Mouse (Mus musculus) forebrain, embryonic 16.5 days (tissue): Measurements from ENCODE around the gene Tanc1. TPM values are rescaled to one million over a fixed set of nuclear protein-coding genes. Genes with fewer than 3 reads are reported as not detected.
A peak's percentile ranks its signal among the peaks of the same experiment; 100 is the strongest.

Source experiments
- ATAC-seq: fragments of 200-750 bp; cut with Nextera tagmentation; 2 replicates; pipeline ENCODE4 v1.8.0; 2017; ENCODE audit warnings: mild to moderate bottlenecking, moderate library complexity
- H3K27ac ChIP-seq: fragments of 300-500 bp; sonication (generic); 2 replicates; pipeline ENCODE4 v1.5.1; 2014; ENCODE audit warnings: low read length, control low read depth
- H3K27me3 ChIP-seq: fragments of 300-500 bp; sonication (generic); replicated peaks from 2 replicates; pipeline ENCODE4 v1.6.1; 2014; ENCODE audit warnings: low read length; ENCODE audit not compliant: control insufficient read depth, insufficient read depth
- H3K36me3 ChIP-seq: fragments of 300-500 bp; sonication (generic); 2 replicates; pipeline ENCODE4 v1.6.1; 2014; ENCODE audit not compliant: control insufficient read depth, insufficient read depth
- H3K4me1 ChIP-seq: fragments of 300-500 bp; sonication (generic); replicated peaks from 2 replicates; pipeline ENCODE4 v1.6.1; 2014; ENCODE audit warnings: low read length; ENCODE audit not compliant: control insufficient read depth, insufficient read depth
- H3K4me2 ChIP-seq: fragments of 300-500 bp; sonication (generic); 2 replicates; pipeline ENCODE4 v1.6.1; 2014; ENCODE audit warnings: mild to moderate bottlenecking, low read length, control low read depth
- H3K4me3 ChIP-seq: fragments of 300-500 bp; sonication (generic); replicated peaks from 2 replicates; pipeline ENCODE4 v1.5.1; 2014; ENCODE audit warnings: mild to moderate bottlenecking, low read length, control low read depth
- H3K9ac ChIP-seq: fragments of 300-500 bp; sonication (generic); replicated peaks from 2 replicates; pipeline ENCODE4 v1.6.1; 2014; ENCODE audit warnings: low read depth, low read length, control low read depth
- H3K9me3 ChIP-seq: fragments of 300-500 bp; sonication (generic); 2 replicates; pipeline ENCODE4 v1.6.1; 2016; ENCODE audit warnings: low read length; ENCODE audit not compliant: control insufficient read depth
- WGBS: fragments of 180-500 bp; shearing (Covaris S2); extraction: QIAGEN DNeasy Blood & Tissue Kit; methylation state at CpG from one replicate; pipeline ENCODE4 v1.1.7; 2014; 5-methylcytosine and 5-hydroxymethylcytosine counted together
- polyA plus RNA-seq: library from polyadenylated mRNA; unstranded; fragments of >200 nt; fragmentation: Nextera tagmentation; extraction: Ambion mirVana; gene quantifications from 2 replicates; pipeline ENCODE4 v1.2.1, GENCODE M21; 2015

Gene Tanc1
- polyA plus RNA-seq, 1 experiment from 2014 or later: 10.7 TPM

DNA sequence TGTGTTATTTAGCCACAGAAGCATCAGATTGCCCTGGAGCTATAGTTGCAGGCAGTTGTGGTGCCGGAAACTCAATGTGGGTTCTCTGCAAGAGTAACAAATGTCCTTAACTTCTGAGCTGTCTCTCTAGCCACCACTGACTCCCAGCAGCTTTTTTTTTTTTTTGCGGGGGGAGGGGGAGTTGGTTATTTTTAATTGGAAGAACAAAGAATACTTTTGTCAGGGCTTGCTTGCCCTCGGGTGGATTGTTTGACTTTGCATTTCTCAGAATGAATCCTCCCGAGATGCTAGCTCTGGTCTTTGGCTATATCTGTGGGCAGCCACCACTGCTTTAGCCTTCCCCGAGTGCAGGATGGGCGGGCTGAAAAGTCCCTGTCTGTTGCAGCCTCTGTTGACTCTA, 139.3 kb downstream of the Tanc1 start:
- no peak overlapping the region for H3K9ac ChIP-seq
- WGBS: 78% methylated on average over 6 of the region's 6 CpGs
- no peaks in the 10 kb centered on the region for H3K9me3 ChIP-seq
- H3K4me1 ChIP-seq: no peaks in the 10 kb centered on the region
- no peak for ATAC-seq
- H3K27ac ChIP-seq: no peak overlapping the region
- H3K36me3 ChIP-seq: no peaks in the 10 kb centered on the region
- no peak overlapping the region for H3K4me2 ChIP-seq
- H3K27me3 ChIP-seq: no peaks in the 10 kb centered on the region
- no peak overlapping the region for H3K4me3 ChIP-seq

DNA sequence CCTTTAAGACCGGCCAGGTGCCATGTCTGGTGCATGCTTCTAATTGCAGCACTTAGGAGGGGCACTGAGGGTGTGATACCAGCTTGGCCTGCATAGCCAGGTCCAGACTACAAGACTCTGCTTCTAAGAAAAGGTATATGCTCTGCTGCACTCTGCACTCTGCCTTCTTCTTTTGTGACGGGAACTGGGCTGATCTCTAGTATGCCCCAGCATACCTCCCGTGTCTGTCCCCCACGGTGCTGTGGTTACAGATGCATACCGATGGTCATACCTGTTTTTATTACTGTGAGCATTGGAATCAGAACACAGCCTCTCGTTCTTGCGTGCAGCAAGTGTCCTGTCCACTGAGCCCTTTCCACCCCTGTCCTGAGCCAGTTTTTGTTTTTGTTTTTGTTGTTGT, 140.3 kb downstream of the Tanc1 start:
- H3K4me3 ChIP-seq: no peak overlapping the region
- no peaks in the 10 kb centered on the region for H3K36me3 ChIP-seq
- H3K9me3 ChIP-seq: no peaks in the 10 kb centered on the region
- ATAC-seq: no peak
- H3K4me2 ChIP-seq: no peak overlapping the region
- H3K9ac ChIP-seq: no peak overlapping the region
- no peaks in the 10 kb centered on the region for H3K27me3 ChIP-seq
- 89% methylated on average over 7 of the region's 7 CpGs for WGBS
- no peak overlapping the region for H3K27ac ChIP-seq
- H3K4me1 ChIP-seq: no peaks in the 10 kb centered on the region

DNA sequence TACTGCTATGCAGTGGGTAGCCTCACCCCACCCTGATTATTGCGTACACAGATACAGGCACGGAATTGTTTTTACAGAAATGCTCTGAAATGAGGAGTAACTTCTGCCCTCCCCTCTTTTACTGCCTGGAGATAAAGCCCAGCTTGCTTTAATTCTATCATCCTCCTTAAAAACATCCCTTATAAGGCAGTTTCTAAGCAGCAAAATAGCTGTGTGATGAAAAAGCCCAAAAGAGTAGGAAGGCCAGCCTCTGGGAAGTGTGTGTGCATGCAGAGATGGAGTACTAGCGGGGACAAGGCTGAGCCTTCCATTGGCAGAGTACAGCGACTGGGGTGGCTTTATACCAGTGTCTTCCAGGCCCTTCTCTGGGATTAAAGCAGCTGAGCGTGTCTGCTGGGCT, 140.9 kb downstream of the Tanc1 start:
- Histone ChIP-seq H3K4me2 (no peak overlapping the region), H3K36me3 (no peaks in the 10 kb centered on the region), H3K4me1 (no peaks in the 10 kb centered on the region), H3K9me3 (no peaks in the 10 kb centered on the region), H3K9ac (no peak overlapping the region), H3K4me3 (no peak overlapping the region), H3K27ac (no peak overlapping the region), H3K27me3 (no peaks in the 10 kb centered on the region)
- ATAC-seq: no peak
- WGBS: 89% methylated on average over 5 of the region's 5 CpGs

DNA sequence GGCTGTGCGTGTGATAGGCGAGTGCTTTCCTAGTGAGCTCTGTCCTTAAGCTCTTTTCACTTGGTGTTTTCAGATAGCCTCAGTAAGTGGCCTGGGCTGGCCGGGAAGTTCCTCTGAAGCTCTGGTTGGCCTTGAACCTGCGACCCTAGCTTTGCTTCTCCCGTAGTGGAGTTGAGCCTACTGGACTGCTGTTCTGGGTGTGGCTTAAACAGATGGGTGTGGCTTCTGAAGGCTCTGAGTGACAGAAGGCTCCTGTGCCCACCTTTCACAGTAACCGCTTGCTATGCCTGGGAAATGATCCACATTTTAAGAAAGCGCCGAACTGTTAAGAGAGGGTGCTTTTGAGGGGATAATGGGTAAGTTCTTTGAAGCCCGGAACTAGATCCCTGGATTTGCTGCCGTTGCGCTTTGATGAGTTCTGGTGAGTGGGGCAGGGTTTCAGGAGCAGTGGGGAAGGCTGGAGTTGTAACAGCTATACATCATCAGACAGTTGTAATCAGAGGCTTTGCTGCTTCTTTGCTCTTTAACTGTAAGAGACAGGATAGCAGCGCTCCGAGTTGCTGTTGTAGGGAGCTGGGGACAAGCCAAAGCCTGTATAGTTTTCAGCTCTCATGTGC, 144.4 kb downstream of the Tanc1 start:
- Histone ChIP-seq H3K27ac (no peak overlapping the region), H3K27me3 (no peaks in the 10 kb centered on the region), H3K4me2 (no peak overlapping the region), H3K9me3 (no peaks in the 10 kb centered on the region), H3K36me3 (no peaks in the 10 kb centered on the region), H3K4me1 (peaks cover 4% of the 10 kb centered on the region), H3K4me3 (no peak overlapping the region), H3K9ac (no peak overlapping the region)
- ATAC-seq: no peak
- 57% methylated on average over 13 of the region's 13 CpGs for WGBS

DNA sequence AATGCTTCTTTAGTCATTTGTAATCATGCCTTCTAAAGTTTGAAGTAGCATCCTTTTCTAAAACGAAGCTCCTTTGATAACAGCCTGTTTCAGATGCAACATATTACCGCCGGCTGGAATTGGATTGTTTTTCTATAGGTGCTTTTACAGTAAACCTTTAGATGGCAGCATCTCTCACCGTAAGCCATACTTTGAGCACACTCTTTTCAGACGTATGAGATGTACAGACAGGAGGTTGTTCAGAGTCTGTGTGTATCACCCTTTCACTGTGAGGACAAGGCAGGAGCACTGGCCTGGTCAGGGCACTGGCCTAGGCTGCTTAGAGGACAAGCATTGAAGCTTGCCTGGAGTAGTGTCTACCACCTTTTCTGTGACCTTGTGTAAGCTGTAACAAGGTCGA, 145.2 kb downstream of the Tanc1 start:
- 61% methylated on average over 6 of the region's 6 CpGs for WGBS
- ATAC-seq: peak; percentile 54; the same call in 1 of the 2 replicates
- Histone ChIP-seq H3K36me3 (no peaks in the 10 kb centered on the region), H3K4me3 (no peak overlapping the region), H3K27me3 (no peaks in the 10 kb centered on the region), H3K27ac (no peak overlapping the region), H3K4me2 (no peak overlapping the region), H3K4me1 (peaks cover 6% of the 10 kb centered on the region), H3K9ac (no peak overlapping the region), H3K9me3 (no peaks in the 10 kb centered on the region)

DNA sequence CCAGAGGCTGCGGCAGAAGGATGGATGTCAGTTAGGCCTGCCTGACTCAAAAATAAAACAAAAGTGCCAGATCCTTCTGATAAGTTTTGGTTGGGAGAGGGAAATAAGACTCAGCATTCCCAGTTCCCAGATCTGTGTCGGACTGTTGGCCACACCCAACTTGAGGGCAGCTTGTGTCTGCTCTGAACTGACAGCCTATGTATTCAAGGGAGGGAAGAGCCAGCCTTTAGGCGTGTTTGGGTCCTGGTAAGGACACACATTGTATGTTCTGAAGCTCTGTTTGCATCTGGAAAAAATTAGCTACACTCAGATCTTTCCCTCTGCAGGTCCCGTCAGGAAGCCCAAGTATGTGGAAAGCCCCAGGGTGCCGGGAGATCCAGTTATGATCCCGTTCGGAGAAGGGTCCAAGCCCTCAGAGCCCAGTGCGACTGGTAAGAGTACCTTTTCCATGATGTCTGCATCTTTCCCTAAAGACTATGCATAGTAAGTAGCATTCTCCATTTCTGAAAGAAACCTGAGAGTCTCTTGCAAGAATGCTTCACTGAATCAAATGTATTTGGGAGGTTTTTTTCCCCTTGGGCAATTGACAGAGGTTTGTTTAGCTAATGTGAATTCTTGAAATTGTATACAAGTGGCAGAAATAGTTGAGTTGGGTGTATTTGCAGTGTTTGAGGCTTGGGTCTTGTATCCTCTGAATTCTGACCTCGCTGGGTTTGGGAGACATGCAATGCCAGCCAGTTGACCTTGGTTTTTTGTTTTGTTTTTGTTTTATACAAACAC, 146.5 kb downstream of the Tanc1 start:
- no peaks in the 10 kb centered on the region for H3K9me3 ChIP-seq
- no peak overlapping the region for H3K4me2 ChIP-seq
- no peak overlapping the region for H3K27ac ChIP-seq
- peaks cover 6% of the 10 kb centered on the region for H3K4me1 ChIP-seq
- no peaks in the 10 kb centered on the region for H3K27me3 ChIP-seq
- H3K36me3 ChIP-seq: no peaks in the 10 kb centered on the region
- no peak overlapping the region for H3K9ac ChIP-seq
- no peak overlapping the region for H3K4me3 ChIP-seq
- ATAC-seq: no peak
- 85% methylated on average over 9 of the region's 9 CpGs for WGBS

DNA sequence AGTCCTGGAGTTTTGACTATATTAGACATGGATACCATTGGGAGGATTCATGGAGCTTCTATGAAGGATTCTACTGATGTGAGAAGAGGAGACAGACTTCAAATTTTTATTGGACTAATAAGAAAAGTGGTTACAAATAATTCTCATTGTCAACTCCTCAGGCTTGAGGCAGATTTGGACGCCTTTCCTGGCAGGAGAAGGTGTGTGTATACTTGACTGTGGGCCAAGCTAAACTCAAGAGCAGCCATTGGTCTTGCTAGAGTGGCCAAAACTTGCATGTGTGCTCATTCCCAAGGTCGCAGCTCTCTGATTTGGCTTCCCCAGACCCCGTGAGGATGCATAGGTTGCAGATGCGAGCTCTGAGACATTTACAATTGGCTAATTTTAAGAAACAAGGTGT, 148.9 kb downstream of the Tanc1 start:
- no peaks in the 10 kb centered on the region for H3K27me3 ChIP-seq
- no peak for ATAC-seq
- H3K36me3 ChIP-seq: no peaks in the 10 kb centered on the region
- H3K4me1 ChIP-seq: peaks cover 13% of the 10 kb centered on the region
- WGBS: 69% methylated on average over 4 of the region's 4 CpGs
- H3K9ac ChIP-seq: no peak overlapping the region
- H3K27ac ChIP-seq: no peak overlapping the region
- no peak overlapping the region for H3K4me3 ChIP-seq
- H3K9me3 ChIP-seq: no peaks in the 10 kb centered on the region
- no peak overlapping the region for H3K4me2 ChIP-seq

DNA sequence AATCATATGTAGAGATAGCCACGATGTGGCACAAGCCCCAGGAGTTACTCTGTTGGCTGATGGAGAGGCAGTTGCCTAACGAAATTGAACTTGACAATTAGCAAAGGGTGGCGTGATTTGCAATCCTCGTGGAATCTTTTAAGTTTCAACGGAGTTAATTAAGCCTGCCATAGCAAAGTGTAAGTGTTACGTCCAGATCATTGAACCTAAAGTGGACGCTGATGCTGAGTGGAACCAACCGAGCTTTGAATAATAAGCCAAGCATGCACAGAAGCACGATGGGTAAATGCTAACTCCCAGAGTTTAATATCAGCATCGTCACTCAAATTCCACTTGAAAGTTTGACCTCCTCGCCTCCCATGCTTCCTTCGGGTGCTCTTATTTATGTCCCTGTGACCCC, 149.3 kb downstream of the Tanc1 start:
- Histone ChIP-seq H3K9me3 (no peaks in the 10 kb centered on the region), H3K9ac (no peak overlapping the region), H3K4me2 (no peak overlapping the region), H3K4me1 (peaks cover 15% of the 10 kb centered on the region), H3K27ac (no peak overlapping the region), H3K27me3 (no peaks in the 10 kb centered on the region), H3K36me3 (no peaks in the 10 kb centered on the region), H3K4me3 (no peak overlapping the region)
- 27% methylated on average over 12 of the region's 12 CpGs for WGBS
- no peak for ATAC-seq

DNA sequence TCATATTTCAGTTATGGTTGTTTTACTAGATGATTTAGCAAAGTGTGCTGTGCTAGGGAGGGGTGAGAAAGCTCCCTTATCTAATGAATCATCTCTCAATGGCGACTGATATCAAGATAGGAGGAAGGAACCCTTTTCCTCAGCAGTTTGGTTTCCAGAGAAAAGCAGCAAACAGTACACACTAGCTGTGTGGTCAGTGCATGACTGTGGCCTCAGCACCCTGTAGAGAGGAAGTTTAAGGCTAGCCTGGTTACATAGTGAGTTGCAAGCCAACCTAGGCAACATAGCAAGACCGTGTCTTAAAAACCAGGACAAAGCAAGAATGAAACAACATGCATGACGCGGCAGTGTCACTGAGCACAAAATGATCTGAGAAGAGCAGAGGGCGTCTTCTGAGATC, 150.4 kb downstream of the Tanc1 start:
- Histone ChIP-seq H3K9ac (no peak overlapping the region), H3K9me3 (no peaks in the 10 kb centered on the region), H3K27me3 (no peaks in the 10 kb centered on the region), H3K27ac (no peak overlapping the region), H3K4me3 (no peak overlapping the region), H3K4me2 (no peak overlapping the region), H3K4me1 (peaks cover 15% of the 10 kb centered on the region), H3K36me3 (no peaks in the 10 kb centered on the region)
- WGBS: 95% methylated on average over 5 of the region's 5 CpGs
- no peak for ATAC-seq
